Mouse (Mus musculus) limb, embryonic 10.5 days (tissue): ENCODE data around the gene Ift43. TPM values are rescaled to one million over a fixed set of nuclear protein-coding genes. Genes with fewer than 3 reads are reported as not detected.

Experiments
- DNase-seq: peaks from one replicate; pipeline ENCODE4 v3.0.0-alpha.2; 2017; ENCODE audit warnings: low spot score
- H3K27ac ChIP-seq: fragments of 300-500 bp; sonication (generic); 2 replicates; pipeline ENCODE4 v1.5.1; 2016; ENCODE audit warnings: mild to moderate bottlenecking
- H3K27me3 ChIP-seq: fragments of 300-500 bp; sonication (generic); 2 replicates; pipeline ENCODE4 v1.6.1; 2016; ENCODE audit warnings: low read depth, mild to moderate bottlenecking; ENCODE audit not compliant: poor library complexity, severe bottlenecking
- H3K36me3 ChIP-seq: fragments of 300-500 bp; sonication (generic); 2 replicates; pipeline ENCODE4 v1.6.1; 2016; ENCODE audit warnings: mild to moderate bottlenecking, moderate library complexity
- H3K4me1 ChIP-seq: fragments of 300-500 bp; sonication (generic); 2 replicates; pipeline ENCODE4 v1.6.1; 2016
- H3K4me3 ChIP-seq: fragments of 300-500 bp; sonication (generic); 2 replicates; pipeline ENCODE4 v1.5.1; 2016; ENCODE audit warnings: mild to moderate bottlenecking, moderate library complexity
- H3K9me3 ChIP-seq: fragments of 300-500 bp; sonication (generic); replicated peaks from 2 replicates; pipeline ENCODE4 v1.6.1; 2016; ENCODE audit warnings: mild to moderate bottlenecking
- WGBS: fragments of 180-500 bp; shearing (Covaris S2); methylation state at CpG from one replicate; pipeline ENCODE4 v1.1.7; 2016; 5-methylcytosine and 5-hydroxymethylcytosine counted together
- polyA plus RNA-seq: library from polyadenylated mRNA; unstranded; fragments of >200 nt; fragmentation: Nextera tagmentation; extraction: Ambion mirVana; gene quantifications from 2 replicates; pipeline ENCODE4 v1.2.1, GENCODE M21; 2016

Gene Ift43
- polyA plus RNA-seq, 1 experiment from 2014 or later = 71.6 TPM

GRCm38 (mm10) chr12:86056976-86057375 lies 25.4 kb upstream of the Ift43 start:
- no peak for DNase-seq
- peaks cover 57% of the 10 kb centered on the region for H3K36me3 ChIP-seq
- WGBS = 92% methylated on average over 8 of the region's 8 CpGs
- H3K27ac ChIP-seq = no peak overlapping the region
- H3K4me1 ChIP-seq = 0 out of 2 replicates have a peak, but pooled peaks cover 5% of the 10 kb centered on the region
- no peaks in the 10 kb centered on the region for H3K27me3 ChIP-seq
- no peak overlapping the region for H3K4me3 ChIP-seq
- no peaks in the 10 kb centered on the region for H3K9me3 ChIP-seq

- DNase-seq = no peak
- WGBS = 82% methylated on average over 8 of the region's 8 CpGs
- Histone ChIP-seq H3K27ac (no peak overlapping the region), H3K4me1 (0 out of 2 replicates have a peak, but pooled peaks cover 5% of the 10 kb centered on the region), H3K4me3 (no peak overlapping the region), H3K36me3 (peaks cover 62% of the 10 kb centered on the region), H3K27me3 (no peaks in the 10 kb centered on the region), H3K9me3 (no peaks in the 10 kb centered on the region)
Measured at GRCm38 (mm10) chr12:86057516-86057915, 24.8 kb upstream of the Ift43 start.

- Histone ChIP-seq H3K36me3 (peaks cover 79% of the 10 kb centered on the region), H3K27me3 (no peaks in the 10 kb centered on the region), H3K4me1 (0 out of 2 replicates have a peak, but pooled peaks cover 5% of the 10 kb centered on the region), H3K27ac (no peak overlapping the region), H3K9me3 (no peaks in the 10 kb centered on the region), H3K4me3 (no peak overlapping the region)
- 91% methylated on average over 6 of the region's 6 CpGs for WGBS
- DNase-seq = no peak
Measured at GRCm38 (mm10) chr12:86059341-86059740, 23.0 kb upstream of the Ift43 start.

GRCm38 (mm10) chr12:86064796-86065195 lies 17.5 kb upstream of the Ift43 start:
- Histone ChIP-seq H3K27me3 (no peaks in the 10 kb centered on the region), H3K9me3 (no peaks in the 10 kb centered on the region), H3K4me1 (peaks cover 11% of the 10 kb centered on the region), H3K36me3 (peaks cover 80% of the 10 kb centered on the region), H3K27ac (no peak overlapping the region), H3K4me3 (no peak overlapping the region)
- DNase-seq = no peak

GRCm38 (mm10) chr12:86071432-86071831 lies 10.9 kb upstream of the Ift43 start:
- Histone ChIP-seq H3K9me3 (no peaks in the 10 kb centered on the region), H3K36me3 (peaks cover 52% of the 10 kb centered on the region)
- DNase-seq = no peak

GRCm38 (mm10) chr12:86074681-86075080 lies 7.7 kb upstream of the Ift43 start:
- Histone ChIP-seq H3K27ac (no peak overlapping the region), H3K4me1 (peaks cover 35% of the 10 kb centered on the region), H3K9me3 (no peaks in the 10 kb centered on the region), H3K27me3 (0 out of 2 replicates have a peak, but pooled peaks cover 8% of the 10 kb centered on the region), H3K4me3 (no peak overlapping the region), H3K36me3 (peaks cover 24% of the 10 kb centered on the region)
- WGBS = 88% methylated on average over 12 of the region's 12 CpGs
- no peak for DNase-seq

More at GRCm38 (mm10) chr12:86071432-86071831, 10.9 kb upstream of the Ift43 start:
- H3K27me3 ChIP-seq = no peaks in the 10 kb centered on the region
- H3K4me3 ChIP-seq = no peak overlapping the region
- WGBS = 85% methylated on average over 6 of the region's 6 CpGs
- peaks cover 26% of the 10 kb centered on the region for H3K4me1 ChIP-seq
- H3K27ac ChIP-seq = no peak overlapping the region

GRCm38 (mm10) chr12:86075358-86075757 lies 7.0 kb upstream of the Ift43 start:
- Histone ChIP-seq H3K4me3 (peak overlapping the region; percentile 61; the same call in 1 of the 2 replicates), H3K9me3 (no peaks in the 10 kb centered on the region), H3K4me1 (peaks cover 35% of the 10 kb centered on the region), H3K27me3 (peaks cover 13% of the 10 kb centered on the region; the same call in 1 of the 2 replicates), H3K36me3 (peaks cover 23% of the 10 kb centered on the region), H3K27ac (no peak overlapping the region)
- WGBS = 92% methylated on average over 7 of the region's 7 CpGs
- no peak for DNase-seq

- H3K4me3 ChIP-seq = peak overlapping the region; percentile 61
- H3K4me1 ChIP-seq = peaks cover 35% of the 10 kb centered on the region
- H3K9me3 ChIP-seq = no peaks in the 10 kb centered on the region
- peak overlapping the region; percentile 91; the same call in 1 of the 2 replicates for H3K27ac ChIP-seq
- H3K36me3 ChIP-seq = peaks cover 18% of the 10 kb centered on the region
- H3K27me3 ChIP-seq = peaks cover 23% of the 10 kb centered on the region
- peak; percentile 57 for DNase-seq
- WGBS = 7% methylated on average over 13 of the region's 13 CpGs
Measured at GRCm38 (mm10) chr12:86076321-86076901, 5.9 kb upstream of the Ift43 start.

- peak; percentile 46 for DNase-seq
- Histone ChIP-seq H3K36me3 (peaks cover 10% of the 10 kb centered on the region), H3K27me3 (peaks cover 23% of the 10 kb centered on the region), H3K4me1 (peaks cover 38% of the 10 kb centered on the region), H3K27ac (peak overlapping the region; percentile 91), H3K9me3 (no peaks in the 10 kb centered on the region), H3K4me3 (peak overlapping the region; percentile 61)
- 19% methylated on average over 8 of the region's 8 CpGs for WGBS
Measured at GRCm38 (mm10) chr12:86077322-86077721, 5.0 kb upstream of the Ift43 start.

- Histone ChIP-seq H3K27me3 (peaks cover 23% of the 10 kb centered on the region), H3K27ac (peak overlapping the region; percentile 91), H3K36me3 (peaks cover 10% of the 10 kb centered on the region), H3K4me3 (peak overlapping the region; percentile 61), H3K4me1 (peaks cover 40% of the 10 kb centered on the region), H3K9me3 (no peaks in the 10 kb centered on the region)
- DNase-seq = peak; percentile 49
- WGBS = 26% methylated on average over 11 of the region's 11 CpGs
Measured at GRCm38 (mm10) chr12:86077736-86078135, 4.6 kb upstream of the Ift43 start.

- DNase-seq = no peak
- Histone ChIP-seq H3K27ac (peak overlapping the region; percentile 91), H3K9me3 (no peaks in the 10 kb centered on the region), H3K4me3 (peak overlapping the region; percentile 61), H3K36me3 (peaks cover 10% of the 10 kb centered on the region), H3K4me1 (peaks cover 45% of the 10 kb centered on the region), H3K27me3 (peaks cover 23% of the 10 kb centered on the region)
- 18% methylated on average over 9 of the region's 9 CpGs for WGBS
Measured at GRCm38 (mm10) chr12:86078176-86078552, 4.2 kb upstream of the Ift43 start.

GRCm38 (mm10) chr12:86078553-86079201 lies 3.7 kb upstream of the Ift43 start, which contains the start of gene Tgfb3:
Gene Tgfb3, minus strand, starts transcription at chr12:86079041.
- H3K4me1 ChIP-seq = peaks cover 45% of the 10 kb centered on the region
- H3K9me3 ChIP-seq = no peaks in the 10 kb centered on the region
- peak; percentile 75 for DNase-seq
- H3K27me3 ChIP-seq = peaks cover 23% of the 10 kb centered on the region
- H3K4me3 ChIP-seq = peak within 1 kb of the TSS; percentile 61
- peak within 1 kb of the TSS; percentile 91 for H3K27ac ChIP-seq
- 0% methylated on average over 25 of the region's 25 CpGs for WGBS
- H3K36me3 ChIP-seq = peaks cover 10% of the 10 kb centered on the region

GRCm38 (mm10) chr12:86079202-86079667 lies 3.1 kb upstream of the Ift43 start:
- Histone ChIP-seq H3K9me3 (no peaks in the 10 kb centered on the region), H3K27me3 (peaks cover 23% of the 10 kb centered on the region), H3K36me3 (peaks cover 10% of the 10 kb centered on the region), H3K4me3 (peak overlapping the region; percentile 61), H3K27ac (peak overlapping the region; percentile 91), H3K4me1 (peaks cover 45% of the 10 kb centered on the region)
- WGBS = under 1% methylated on average over 31 of the region's 31 CpGs
- DNase-seq = peak; percentile 95
